Mouse (Mus musculus): ENCODE data around the gene Timm10b.

The Timm10b gene

DNA sequence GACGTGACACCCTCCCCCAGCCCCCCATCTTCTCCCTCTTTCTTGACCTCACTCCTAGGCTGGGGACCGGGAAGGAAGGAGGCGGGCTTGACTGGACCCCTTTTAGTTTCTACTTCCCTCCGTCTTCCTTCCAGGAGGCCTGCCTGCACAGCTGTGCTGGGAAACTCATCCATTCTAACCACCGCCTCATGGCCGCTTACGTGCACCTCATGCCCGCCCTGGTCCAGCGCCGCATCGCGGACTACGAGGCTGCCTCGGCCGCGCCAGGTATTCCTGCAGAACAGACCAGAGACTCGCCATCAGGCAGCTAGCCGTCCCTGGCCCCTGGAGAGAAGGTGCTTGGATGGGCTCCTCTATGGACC lies 1.0 kb downstream of the Timm10b start:
- DNase-seq (ENCODE audit: low read depth, low spot score) = peak; percentile 36

GRCm38 (mm10) chr7:105641936-105642335 lies 2.1 kb downstream of the Timm10b start:
- no peak for DNase-seq (ENCODE audit: low read depth, low spot score)

DNA sequence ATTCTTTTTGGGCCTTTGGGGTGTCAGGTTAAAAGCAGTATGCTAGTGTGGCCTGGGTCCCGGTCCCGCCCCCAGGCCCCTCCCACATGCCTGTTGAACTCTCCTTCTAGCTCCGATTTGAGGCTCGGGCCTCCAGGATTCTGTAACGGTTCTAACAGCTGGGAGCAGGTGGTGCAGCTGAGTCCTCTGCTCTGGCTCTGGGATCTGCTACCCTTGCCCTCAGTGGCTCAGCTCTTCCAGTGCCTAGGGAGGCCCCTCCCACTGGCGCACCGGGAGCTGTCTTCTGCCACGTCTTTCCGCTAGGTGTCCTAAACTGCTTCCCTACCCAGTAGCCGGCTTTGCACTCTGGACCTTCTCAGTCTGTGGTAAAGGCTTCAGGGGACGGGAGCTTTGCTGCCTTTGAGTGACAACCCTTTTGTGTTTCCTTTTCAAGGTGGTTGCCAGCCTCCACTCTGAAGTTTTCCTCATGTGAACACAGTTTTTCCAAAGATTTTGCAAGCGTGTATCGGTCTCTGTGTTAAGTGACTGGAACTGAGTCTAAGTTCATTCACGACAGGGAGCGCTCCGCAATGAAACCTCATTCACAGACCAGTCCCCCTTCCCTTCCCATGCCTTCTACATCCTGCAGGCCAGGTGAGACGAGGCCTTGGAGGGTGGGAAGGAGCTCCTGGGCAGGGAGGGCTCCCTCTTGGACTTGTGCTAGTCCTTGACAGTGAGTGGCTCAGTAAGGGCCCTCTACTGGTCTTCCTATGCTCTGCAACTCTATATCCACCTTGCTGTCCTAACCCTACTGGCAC lies 11.0 kb downstream of the Timm10b start, which contains the start of gene Dnhd1:
Gene Dnhd1, plus strand, starts transcription at position 189 of the 797 bp plus-strand sequence.
- DNase-seq (ENCODE audit: low read depth, low spot score) = peak; percentile 81

GRCm38 (mm10) chr7:105685541-105686197 lies 45.8 kb downstream of the Timm10b start:
- no peak for DNase-seq (ENCODE audit: low read depth, low spot score)

DNA sequence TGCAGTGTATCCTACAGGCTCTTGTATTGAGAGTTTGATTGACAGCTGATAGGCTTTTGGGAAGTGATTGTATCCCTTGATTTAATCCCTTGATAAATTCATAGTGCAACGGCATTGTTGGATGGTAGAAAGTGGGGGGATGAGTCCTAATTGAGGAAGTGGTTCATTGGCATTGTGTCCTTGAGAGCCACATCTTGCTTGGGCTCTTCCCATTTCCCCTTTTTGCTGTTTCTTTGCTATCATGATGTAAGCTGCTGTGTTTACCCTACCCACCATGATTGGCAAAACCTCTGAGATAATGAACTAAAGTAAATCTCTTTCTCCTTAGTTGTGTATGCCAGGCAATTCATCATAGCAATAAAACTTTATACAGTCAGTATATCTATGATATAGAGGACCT lies 51.0 kb downstream of the Timm10b start:
- DNase-seq (ENCODE audit: low read depth, low spot score) = no peak

All from CD4-positive, CD25-positive, alpha-beta regulatory T cell, adult 2 months (primary cell).